Mouse (Mus musculus): ENCODE data around the gene Gm11037. TPM values are rescaled to one million over a fixed set of nuclear protein-coding genes. Genes with fewer than 3 reads are reported as not detected.

Gene Gm11037
- polyA plus RNA-seq, 1 experiment = not detected

DNA sequence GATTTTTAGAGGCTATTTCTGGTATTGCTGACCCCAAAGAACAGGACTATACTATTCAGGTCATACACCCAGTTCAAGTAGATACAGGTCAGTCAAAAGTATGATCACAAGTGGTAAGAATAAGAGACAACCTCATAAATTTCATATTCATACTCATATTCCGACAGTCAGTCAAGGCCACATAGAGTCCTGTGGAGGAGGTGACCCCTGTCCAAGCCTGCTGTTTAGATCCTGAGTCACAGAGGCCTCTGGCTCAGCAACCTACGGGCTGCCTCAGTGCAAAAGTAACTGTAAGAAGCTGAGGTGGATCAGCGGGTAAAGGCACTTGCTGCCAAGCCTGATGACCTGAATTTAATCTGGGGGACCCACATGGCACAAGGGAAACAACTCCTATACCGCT, 20.7 kb downstream of the Gm11037 start:
- Histone ChIP-seq H3K36me3 (ENCODE audit: control insufficient read depth) (peaks cover 99% of the 10 kb centered on the region), H3K9me3 (ENCODE audit: control insufficient read depth, low read length) (peaks cover 8% of the 10 kb centered on the region), H3K4me1 (ENCODE audit: control insufficient read depth) (peaks cover 91% of the 10 kb centered on the region), H3K27me3 (ENCODE audit: control insufficient read depth) (no peaks in the 10 kb centered on the region; the same call in 1 of the 2 replicates), H3K4me3 (replicated peaks) (no peak overlapping the region)
- TF ChIP-seq TAL1 (IDR thresholded peaks at IDR 0.05; ENCODE audit: low read length) = no peak
- no peak for TF ChIP-seq GATA1 (IDR thresholded peaks at IDR 0.05; ENCODE audit: low read length)

DNA sequence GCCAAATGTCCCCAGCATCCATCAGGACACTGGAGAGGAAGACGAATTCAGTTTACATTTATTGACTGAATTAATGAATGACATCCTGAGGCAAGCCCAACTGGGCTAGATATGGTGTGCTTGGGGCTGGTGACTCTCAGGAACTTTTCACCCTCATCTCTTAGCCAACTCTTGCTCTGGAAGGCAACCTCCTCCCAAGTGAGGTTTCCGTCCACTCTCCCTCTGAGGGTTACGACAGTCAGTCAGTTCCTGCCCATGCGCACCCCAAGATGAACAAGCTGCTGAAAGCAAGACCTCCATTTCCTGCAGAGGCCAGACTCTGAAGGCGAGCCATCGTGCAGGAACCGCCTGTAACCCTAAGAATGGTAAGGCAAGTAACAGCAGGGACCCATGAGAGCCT, 23.7 kb downstream of the Gm11037 start:
- Histone ChIP-seq H3K4me3 (replicated peaks) (peak overlapping the region; percentile 79), H3K9me3 (ENCODE audit: control insufficient read depth, low read length) (peaks cover 8% of the 10 kb centered on the region), H3K36me3 (ENCODE audit: control insufficient read depth) (peaks cover 70% of the 10 kb centered on the region), H3K27me3 (ENCODE audit: control insufficient read depth) (no peaks in the 10 kb centered on the region; the same call in 1 of the 2 replicates), H3K4me1 (ENCODE audit: control insufficient read depth) (peaks cover 90% of the 10 kb centered on the region)
- TF ChIP-seq GATA1 (IDR thresholded peaks at IDR 0.05; ENCODE audit: low read length) (no peak), TAL1 (IDR thresholded peaks at IDR 0.05; ENCODE audit: low read length) (no peak)

GRCm38 (mm10) chr2:131159491-131159910, 26.2 kb downstream of the Gm11037 start:
- Histone ChIP-seq H3K4me1 (ENCODE audit: control insufficient read depth) (peaks cover 75% of the 10 kb centered on the region), H3K36me3 (ENCODE audit: control insufficient read depth) (peaks cover 44% of the 10 kb centered on the region), H3K4me3 (replicated peaks) (peak overlapping the region; percentile 79), H3K27me3 (ENCODE audit: control insufficient read depth) (peaks cover 3% of the 10 kb centered on the region), H3K9me3 (ENCODE audit: control insufficient read depth, low read length) (no peaks in the 10 kb centered on the region)
- TF ChIP-seq TAL1 (IDR thresholded peaks at IDR 0.05; ENCODE audit: low read length) (peak; percentile 71), GATA1 (IDR thresholded peaks at IDR 0.05; ENCODE audit: low read length) (peak; percentile 60)

DNA sequence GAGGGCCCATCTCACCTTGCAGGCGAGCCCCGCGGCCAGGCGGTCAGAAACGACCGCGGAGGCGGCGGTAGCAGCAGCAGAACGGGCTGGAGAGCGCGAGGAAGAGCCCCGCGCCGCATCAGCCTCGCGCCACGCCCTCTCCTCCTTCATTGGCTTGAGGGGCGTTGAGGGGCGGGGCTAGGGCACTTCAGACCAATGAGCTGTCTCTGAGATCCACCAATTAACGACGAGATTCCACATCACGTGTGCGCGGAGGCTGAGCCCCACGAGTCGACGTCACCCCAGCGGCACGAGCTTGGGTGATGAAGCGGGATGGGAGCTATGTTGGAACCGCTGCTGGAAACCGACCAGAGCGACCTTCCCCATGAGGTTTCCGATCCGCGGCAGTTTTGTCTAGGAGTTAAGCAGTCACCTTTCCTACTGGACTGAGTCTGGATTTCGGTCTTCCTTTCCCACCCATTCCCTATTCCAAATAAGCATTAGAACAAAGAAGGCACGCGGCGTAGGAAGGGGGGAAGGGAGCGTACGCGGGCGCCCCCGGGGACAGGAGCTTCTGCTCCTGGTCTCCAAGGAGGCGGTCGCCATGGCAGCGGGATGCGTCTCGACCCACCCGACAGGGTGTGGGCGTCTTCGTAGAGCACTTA, 26.8 kb downstream of the Gm11037 start, which contains the start of gene 1700037H04Rik:
Gene 1700037H04Rik, minus strand, starts transcription at position 144 of the 644 bp plus-strand sequence.
- no peak for TF ChIP-seq GATA1 (IDR thresholded peaks at IDR 0.05; ENCODE audit: low read length)
- no peak for TF ChIP-seq TAL1 (IDR thresholded peaks at IDR 0.05; ENCODE audit: low read length)
- Histone ChIP-seq H3K27me3 (ENCODE audit: control insufficient read depth) (peaks cover 8% of the 10 kb centered on the region), H3K4me1 (ENCODE audit: control insufficient read depth) (peaks cover 69% of the 10 kb centered on the region), H3K4me3 (replicated peaks) (peak within 1 kb of the TSS; percentile 79), H3K9me3 (ENCODE audit: control insufficient read depth, low read length) (no peaks in the 10 kb centered on the region), H3K36me3 (ENCODE audit: control insufficient read depth) (peaks cover 39% of the 10 kb centered on the region)

- TF ChIP-seq GATA1 (IDR thresholded peaks at IDR 0.05; ENCODE audit: low read length) (no peak), TAL1 (IDR thresholded peaks at IDR 0.05; ENCODE audit: low read length) (no peak)
- H3K36me3 ChIP-seq (ENCODE audit: control insufficient read depth) = peaks cover 33% of the 10 kb centered on the region
- H3K4me1 ChIP-seq (ENCODE audit: control insufficient read depth) = peaks cover 63% of the 10 kb centered on the region
- peaks cover 8% of the 10 kb centered on the region for H3K27me3 ChIP-seq (ENCODE audit: control insufficient read depth)
- H3K4me3 ChIP-seq (replicated peaks) = peak overlapping the region; percentile 79
- no peaks in the 10 kb centered on the region for H3K9me3 ChIP-seq (ENCODE audit: control insufficient read depth, low read length)
These were observed 27.4 kb downstream of the Gm11037 start for GRCm38 (mm10) chr2:131160671-131161111.

GRCm38 (mm10) chr2:131163924-131164323, 30.6 kb downstream of the Gm11037 start:
- no peak overlapping the region for H3K4me3 ChIP-seq (replicated peaks)
- peaks cover 39% of the 10 kb centered on the region for H3K27me3 ChIP-seq (ENCODE audit: control insufficient read depth)
- peaks cover 31% of the 10 kb centered on the region for H3K4me1 ChIP-seq (ENCODE audit: control insufficient read depth)
- H3K9me3 ChIP-seq (ENCODE audit: control insufficient read depth, low read length) = peaks cover 4% of the 10 kb centered on the region
- TF ChIP-seq GATA1 (IDR thresholded peaks at IDR 0.05; ENCODE audit: low read length) (no peak), TAL1 (IDR thresholded peaks at IDR 0.05; ENCODE audit: low read length) (no peak)
- peaks cover under 1% of the 10 kb centered on the region for H3K36me3 ChIP-seq (ENCODE audit: control insufficient read depth)

- peaks cover 17% of the 10 kb centered on the region for H3K4me1 ChIP-seq (ENCODE audit: control insufficient read depth)
- H3K9me3 ChIP-seq (ENCODE audit: control insufficient read depth, low read length) = peaks cover 4% of the 10 kb centered on the region
- peaks cover 62% of the 10 kb centered on the region for H3K27me3 ChIP-seq (ENCODE audit: control insufficient read depth)
- TF ChIP-seq TAL1 (IDR thresholded peaks at IDR 0.05; ENCODE audit: low read length) = no peak
- no peak for TF ChIP-seq GATA1 (IDR thresholded peaks at IDR 0.05; ENCODE audit: low read length)
- H3K36me3 ChIP-seq (ENCODE audit: control insufficient read depth) = no peaks in the 10 kb centered on the region; the same call in 1 of the 2 replicates
- H3K4me3 ChIP-seq (replicated peaks) = no peak overlapping the region
These were observed 32.9 kb downstream of the Gm11037 start for GRCm38 (mm10) chr2:131166172-131166571.

DNA sequence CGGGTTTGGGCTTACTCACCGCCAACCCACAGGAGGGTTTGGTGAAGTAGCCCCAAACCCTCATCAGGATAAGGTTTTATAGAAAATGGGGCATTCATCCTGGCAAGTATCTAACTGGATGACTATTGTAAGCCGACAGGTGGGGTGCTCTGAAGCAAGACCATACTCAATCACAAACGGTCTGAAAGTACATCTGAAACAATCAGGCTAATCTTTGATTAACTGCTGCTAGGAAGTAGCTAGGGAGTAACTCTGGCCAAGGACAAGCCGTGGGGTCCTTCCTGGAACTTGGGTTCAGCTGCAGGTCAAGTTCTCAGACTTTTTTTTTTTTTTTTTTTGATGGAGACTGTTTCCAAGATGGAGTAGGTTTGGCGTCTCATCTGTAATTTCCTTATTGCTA, 34.7 kb downstream of the Gm11037 start:
- Histone ChIP-seq H3K36me3 (ENCODE audit: control insufficient read depth) (peaks cover 5% of the 10 kb centered on the region), H3K4me1 (ENCODE audit: control insufficient read depth) (peaks cover 19% of the 10 kb centered on the region), H3K27me3 (ENCODE audit: control insufficient read depth) (peaks cover 80% of the 10 kb centered on the region), H3K9me3 (ENCODE audit: control insufficient read depth, low read length) (peaks cover 10% of the 10 kb centered on the region), H3K4me3 (replicated peaks) (no peak overlapping the region)
- TF ChIP-seq GATA1 (IDR thresholded peaks at IDR 0.05; ENCODE audit: low read length) = no peak
- TF ChIP-seq TAL1 (IDR thresholded peaks at IDR 0.05; ENCODE audit: low read length) = no peak

- H3K27me3 ChIP-seq (ENCODE audit: control insufficient read depth) = peaks cover 88% of the 10 kb centered on the region
These were observed 35.6 kb downstream of the Gm11037 start for GRCm38 (mm10) chr2:131168914-131169313.

More at GRCm38 (mm10) chr2:131168914-131169313, 35.6 kb downstream of the Gm11037 start:
- Histone ChIP-seq H3K36me3 (ENCODE audit: control insufficient read depth) (peaks cover 5% of the 10 kb centered on the region), H3K4me1 (ENCODE audit: control insufficient read depth) (peaks cover 23% of the 10 kb centered on the region), H3K4me3 (replicated peaks) (no peak overlapping the region), H3K9me3 (ENCODE audit: control insufficient read depth, low read length) (peaks cover 10% of the 10 kb centered on the region)
- TF ChIP-seq GATA1 (IDR thresholded peaks at IDR 0.05; ENCODE audit: low read length) (no peak), TAL1 (IDR thresholded peaks at IDR 0.05; ENCODE audit: low read length) (no peak)

Measured in erythroblast, embryonic 14.5 days (primary cell).